Mouse (Mus musculus) right cerebral cortex, adult 2 months (tissue): ENCODE measurements around the gene Rab23.

Source experiments
- DNase-seq, 2 experiments: peaks; one replicate each; pipeline ENCODE4 v3.0.0; 2021 to 2022; ENCODE audit warnings: low spot score in 2 of 2

Gene Rab23

DNA sequence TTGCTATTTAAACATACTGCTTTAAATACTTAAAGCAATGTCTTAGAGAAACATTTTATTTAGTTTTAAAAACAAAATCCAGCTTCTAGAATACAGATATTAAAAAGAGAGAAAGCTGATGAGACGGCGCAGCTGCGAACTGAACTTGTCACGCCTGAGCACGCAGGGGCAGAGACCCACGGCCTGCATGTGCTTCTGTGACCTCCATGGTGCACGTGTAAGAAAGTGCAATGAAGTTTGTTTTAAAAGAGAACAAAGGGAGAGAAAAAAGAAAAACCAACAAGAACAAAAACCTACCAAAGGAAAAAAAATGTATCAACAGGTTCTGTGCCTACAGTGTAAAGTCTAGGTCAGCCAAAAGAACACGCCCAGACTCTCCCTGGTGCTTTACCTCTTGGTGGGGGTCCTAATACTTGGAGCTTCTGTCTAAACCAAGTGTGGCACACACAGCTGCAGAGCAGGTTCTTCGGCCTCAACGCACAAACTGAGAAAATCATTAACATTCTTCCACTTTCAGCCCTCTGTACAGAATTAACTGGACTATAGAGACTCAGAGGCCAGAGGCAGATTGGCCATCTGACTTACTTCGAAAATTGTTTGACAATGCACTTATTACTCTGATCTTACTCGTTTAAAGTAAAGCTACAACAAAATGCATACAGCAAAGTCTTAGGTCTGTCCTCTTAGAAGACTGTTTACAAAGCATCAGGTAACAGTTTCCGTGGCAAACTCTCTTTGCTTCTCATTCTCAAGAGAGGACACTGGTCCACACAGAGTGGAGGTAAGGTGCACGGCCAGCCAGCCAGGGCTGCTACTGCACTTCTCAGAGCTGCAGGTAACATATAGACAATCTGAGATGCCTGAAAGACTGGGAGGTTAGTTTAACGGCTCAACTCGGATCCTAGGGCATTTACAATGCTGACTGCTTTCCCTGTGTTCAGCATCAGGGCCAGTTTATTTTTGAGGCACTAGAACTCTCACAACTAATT, 47.1 kb downstream of the Rab23 start:
- no peak for DNase-seq

DNA sequence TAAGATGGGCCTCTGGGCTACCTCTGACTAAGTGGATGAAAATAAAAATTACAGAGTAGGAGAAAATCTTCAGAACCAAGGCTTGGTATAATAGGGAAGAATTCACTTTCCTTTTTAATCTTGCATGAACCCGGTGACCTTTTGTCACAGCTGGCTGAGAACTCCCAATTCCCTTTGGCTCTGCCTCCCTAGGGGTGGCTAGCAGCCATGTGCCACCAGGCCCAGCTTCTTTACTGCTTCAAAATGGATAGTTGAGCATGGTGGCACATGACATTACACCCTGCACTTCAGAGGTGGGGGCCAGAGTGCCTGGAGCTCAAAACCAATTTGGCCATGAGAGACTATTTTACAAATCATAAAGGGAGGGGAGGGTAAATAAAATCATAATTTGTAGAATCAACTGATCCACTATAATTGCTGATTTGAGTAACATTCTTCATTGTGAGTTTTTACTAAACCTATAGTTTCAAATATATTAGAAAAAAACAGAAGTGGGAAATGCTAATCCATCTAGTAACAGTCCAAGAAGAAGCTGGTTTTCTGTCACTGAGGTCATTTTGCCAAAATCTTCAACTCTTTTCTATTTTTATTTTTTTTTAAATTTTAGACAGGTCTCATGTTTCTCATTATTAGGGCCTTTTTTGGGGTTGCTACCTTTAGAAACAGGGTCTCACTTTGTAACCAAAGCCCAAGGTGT, 48.6 kb downstream of the Rab23 start:
- no peak for DNase-seq

DNA sequence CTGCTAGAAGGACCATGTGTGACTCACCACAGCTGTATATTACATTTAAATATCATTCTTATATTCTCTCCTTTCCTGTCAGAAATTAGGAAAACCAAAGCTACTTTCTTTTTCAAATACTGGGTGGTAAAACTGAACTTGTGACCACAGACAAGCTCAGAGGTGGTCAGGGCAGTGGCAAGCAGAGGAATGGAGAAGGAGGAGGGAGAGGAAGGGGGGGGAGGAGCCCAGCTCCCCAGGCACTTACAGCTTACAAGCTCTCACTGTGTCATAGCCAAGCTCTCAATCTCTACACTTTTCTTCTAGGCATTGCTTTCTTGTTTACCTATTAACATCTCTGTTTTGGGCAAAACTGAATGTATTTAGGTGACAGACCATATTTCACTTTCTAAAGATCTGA, 49.1 kb downstream of the Rab23 start:
- DNase-seq, result no peak

DNA sequence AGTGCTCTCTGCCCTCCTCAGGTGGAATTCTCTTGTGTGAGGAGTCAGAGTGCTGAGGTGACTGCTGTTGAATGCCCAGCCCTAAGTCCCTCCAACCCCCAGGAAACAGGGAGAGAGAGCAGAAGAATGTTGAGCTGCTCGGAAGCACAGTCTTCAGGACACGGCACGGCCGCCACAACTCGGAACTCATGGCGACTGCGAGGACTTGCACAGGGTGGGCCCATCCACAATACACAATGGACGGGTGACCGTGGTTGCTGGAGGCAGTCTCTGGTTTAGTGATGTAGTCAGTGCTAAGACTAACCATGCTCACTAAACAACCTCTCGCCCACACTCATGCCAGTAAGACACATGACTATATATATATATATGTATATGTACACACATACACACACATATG, 51.9 kb downstream of the Rab23 start:
- DNase-seq, result no peak

DNA sequence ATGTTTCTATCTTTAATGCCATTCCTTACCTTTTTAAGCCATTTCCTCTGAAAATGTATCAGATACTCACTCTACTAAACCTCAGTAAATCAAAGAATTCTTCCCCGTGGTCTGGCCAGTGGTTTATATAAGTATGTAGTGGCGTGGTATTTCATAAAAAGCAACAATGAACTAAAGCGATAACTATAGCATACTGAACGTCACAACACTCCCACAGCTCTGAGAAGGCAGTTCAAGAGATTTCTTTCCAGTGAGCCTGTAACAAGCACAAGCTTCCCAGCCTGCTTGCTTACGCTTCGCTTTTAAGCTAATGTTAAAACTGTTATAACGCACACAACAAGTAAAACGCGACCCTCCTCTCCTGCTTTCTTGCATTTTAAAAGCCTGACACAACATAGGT, 52.4 kb downstream of the Rab23 start:
- no peak for DNase-seq

DNA sequence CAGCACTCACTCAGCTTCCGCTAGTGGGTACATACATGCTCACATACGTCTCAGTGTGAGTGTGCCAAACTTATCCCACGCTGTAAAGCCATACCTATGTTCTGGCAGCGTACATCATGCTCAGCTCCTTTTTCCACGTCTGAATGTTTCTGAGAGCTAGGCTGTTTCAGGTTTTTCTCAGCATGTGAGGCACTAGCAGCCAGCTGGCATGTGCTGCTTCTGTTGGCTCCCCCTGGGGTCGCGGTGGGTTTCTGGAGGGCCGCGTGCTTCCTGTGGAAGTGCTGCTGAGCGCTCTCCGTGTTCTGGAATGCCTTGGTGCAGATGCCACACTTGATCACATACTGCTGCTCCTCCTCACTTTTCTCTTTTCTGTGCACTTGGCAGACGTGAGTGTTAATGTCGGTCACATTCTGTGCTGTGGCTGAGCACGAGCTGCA, 56.5 kb downstream of the Rab23 start:
- no peak for DNase-seq

DNA sequence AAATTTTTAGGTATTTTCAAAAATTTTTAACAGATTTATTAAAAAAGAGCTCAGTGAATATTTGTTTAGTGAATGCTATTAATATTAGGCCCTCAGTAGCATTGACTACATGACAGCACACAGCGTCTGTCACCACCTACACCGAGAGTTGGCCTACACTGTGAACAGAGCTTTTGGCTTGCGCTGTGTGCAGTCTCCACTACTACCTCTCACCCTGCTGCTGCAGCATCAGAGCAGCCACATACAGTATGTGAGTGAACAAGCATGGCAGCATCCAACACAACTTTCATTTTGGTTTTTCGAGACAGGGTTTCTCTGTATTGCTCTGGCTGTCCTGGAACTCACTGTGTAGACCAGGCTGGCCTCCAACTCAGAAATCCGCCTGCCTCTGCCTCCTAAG, 64.9 kb downstream of the Rab23 start:
- DNase-seq, result no peak

DNA sequence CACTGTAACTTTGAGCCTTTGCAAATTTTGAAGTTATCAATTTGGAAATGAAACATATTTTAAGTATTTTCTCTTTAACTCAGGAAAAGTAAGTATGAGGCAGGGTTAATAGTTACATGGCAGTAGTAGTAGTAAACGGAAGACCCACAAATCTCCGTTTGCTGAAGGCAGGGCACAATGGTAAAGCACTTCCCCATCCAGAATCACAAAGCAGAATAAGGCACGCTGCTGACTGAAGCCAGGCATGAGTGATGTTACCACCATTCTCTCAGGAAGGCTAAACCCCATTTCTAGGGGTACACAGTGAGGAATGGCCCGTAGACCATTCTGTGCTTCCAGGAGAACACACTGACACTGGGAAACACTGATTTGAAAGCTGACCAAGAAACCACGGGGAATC, 68.4 kb downstream of the Rab23 start:
- no peak for DNase-seq

DNA sequence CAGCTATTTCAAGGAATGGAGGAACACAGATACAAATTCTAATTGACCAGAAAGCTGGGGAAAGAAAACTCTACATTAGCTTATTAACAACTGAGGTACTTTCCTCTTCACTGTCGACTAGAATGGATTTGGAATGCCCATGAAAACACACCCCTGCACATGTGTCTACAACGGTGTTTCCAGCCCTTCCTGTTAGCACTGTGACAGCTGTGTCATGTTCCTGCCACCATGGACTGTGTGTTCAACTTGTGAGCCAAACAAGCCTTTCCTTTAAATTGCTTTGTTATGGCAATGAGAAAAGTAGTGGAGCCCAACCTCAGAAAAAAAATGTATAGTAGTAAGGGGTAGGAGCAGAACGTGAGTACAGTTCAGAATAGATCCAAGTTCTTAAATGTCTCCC, 68.8 kb downstream of the Rab23 start:
- no peak for DNase-seq
